Mouse (Mus musculus): ENCODE results near the gene Slc38a4.

Gene Slc38a4

DNA sequence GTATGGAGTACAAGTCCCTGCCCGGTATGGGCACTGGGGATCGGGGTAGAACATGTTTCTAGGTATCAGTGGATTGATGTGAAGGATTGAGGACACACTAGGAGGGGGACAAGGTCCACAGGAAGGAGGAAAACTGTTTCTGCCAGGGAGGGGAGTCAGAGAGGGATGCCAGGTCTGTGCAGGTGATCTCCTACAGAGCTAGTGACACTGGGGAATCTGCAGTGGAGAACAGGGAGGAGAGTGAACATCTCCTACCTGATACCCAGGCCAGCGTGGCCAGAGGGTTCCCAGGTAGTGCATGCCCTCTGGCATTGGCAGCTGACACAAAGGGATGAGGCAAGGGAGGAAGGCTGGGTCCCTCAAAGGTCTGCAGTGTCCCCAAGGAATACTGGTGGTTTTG is 89.4 kb downstream of the Slc38a4 start:
- DNase-seq (ENCODE audit: low spot score): no peak

GRCm38 (mm10) chr15:96963735-96964134 is 92.0 kb downstream of the Slc38a4 start:
- DNase-seq (ENCODE audit: low spot score): no peak

DNA sequence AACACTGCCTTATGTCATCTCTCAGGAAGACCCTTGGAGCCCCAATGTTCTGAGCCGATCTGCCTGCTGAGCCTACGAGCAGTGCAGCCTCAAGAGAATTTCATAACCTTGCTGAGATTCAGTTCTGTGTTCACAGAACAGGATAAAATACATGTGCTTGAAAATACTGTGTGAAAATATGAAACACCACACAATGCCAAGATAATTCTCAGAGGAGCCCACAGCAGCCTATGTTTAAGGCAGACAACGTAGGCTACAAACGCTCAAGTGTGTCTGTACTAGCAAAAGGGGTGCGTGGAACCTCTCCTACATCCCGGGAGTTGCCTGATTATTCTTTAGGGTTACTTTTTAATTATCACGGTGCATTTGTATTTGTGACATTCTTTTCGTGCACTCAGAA is 92.4 kb downstream of the Slc38a4 start:
- no peak for DNase-seq (ENCODE audit: low spot score)

DNA sequence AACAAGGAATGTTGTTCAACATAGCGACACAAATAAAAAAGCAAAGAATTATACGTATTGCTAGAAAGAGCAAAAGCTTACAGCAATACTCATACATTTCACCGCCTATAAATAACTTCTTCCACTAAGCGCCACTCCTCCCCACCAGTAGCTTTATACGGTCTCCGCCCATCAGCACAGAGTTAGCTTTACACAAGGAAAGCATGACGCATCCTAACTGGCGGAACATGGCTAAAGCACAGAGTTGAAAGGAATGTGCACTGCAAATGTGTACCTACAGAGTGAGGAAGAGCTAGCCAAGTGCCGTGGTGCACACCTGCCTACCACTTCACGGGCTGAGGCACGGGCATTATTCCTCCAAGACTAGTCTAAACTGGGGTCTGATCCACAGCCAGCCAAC is 95.4 kb downstream of the Slc38a4 start:
- DNase-seq (ENCODE audit: low spot score): no peak

GRCm38 (mm10) chr15:96959247-96959646 is 96.5 kb downstream of the Slc38a4 start:
- no peak for DNase-seq (ENCODE audit: low spot score)

DNA sequence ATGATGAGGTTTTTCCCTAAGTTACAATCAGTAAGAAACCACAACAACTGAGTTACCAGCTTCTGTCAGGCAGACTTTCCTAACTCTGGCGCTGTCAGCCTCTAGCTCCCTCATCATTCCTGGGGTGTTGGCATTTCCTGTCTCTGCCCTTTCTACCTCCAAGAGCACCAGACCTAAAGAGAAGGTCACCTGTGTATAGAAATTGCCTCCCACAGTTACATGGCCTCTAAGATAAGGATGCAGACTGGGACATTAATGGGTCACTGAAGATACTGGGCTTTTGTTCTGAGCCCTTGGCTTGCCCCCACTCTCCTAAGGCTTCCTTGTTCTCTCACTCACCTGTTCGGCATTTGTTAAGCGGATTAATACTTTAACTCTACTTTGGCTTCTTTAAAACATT is 99.1 kb downstream of the Slc38a4 start:
- no peak for DNase-seq (ENCODE audit: low spot score)

DNA sequence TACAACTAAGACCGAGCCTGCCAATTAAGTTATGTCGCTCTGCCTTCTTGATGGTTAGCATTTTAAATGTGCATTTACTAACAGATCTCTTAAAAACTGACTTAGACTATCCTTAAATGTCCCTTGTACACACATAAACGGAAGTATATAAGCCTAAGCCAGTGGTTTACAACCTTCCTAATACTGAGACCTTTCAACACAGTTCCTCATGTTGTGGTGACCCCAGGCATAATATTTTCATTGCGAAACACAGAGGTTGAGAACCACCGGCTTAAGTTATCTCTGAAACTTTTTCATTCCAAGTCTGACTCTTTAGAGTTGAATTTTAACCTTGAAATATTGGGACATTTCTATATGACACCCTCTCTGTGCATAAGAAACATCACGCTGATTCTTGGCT is 101.4 kb downstream of the Slc38a4 start:
- no peak for DNase-seq (ENCODE audit: low spot score)

DNA sequence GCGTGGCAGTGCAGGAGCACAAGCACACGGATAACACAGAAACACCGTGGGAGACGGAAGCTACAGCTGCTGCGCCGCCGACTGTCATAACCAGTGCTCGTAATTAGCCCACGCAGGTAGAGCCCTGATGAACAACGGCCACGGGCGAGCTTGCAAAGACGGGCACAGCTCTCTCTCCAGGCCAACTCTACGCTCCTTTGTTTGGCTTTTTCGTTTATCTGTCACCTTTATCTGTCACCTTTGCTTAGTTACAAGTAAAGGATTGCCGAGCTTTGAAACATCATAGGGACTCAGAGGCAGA is 101.9 kb downstream of the Slc38a4 start:
- DNase-seq (ENCODE audit: low spot score): no peak

DNA sequence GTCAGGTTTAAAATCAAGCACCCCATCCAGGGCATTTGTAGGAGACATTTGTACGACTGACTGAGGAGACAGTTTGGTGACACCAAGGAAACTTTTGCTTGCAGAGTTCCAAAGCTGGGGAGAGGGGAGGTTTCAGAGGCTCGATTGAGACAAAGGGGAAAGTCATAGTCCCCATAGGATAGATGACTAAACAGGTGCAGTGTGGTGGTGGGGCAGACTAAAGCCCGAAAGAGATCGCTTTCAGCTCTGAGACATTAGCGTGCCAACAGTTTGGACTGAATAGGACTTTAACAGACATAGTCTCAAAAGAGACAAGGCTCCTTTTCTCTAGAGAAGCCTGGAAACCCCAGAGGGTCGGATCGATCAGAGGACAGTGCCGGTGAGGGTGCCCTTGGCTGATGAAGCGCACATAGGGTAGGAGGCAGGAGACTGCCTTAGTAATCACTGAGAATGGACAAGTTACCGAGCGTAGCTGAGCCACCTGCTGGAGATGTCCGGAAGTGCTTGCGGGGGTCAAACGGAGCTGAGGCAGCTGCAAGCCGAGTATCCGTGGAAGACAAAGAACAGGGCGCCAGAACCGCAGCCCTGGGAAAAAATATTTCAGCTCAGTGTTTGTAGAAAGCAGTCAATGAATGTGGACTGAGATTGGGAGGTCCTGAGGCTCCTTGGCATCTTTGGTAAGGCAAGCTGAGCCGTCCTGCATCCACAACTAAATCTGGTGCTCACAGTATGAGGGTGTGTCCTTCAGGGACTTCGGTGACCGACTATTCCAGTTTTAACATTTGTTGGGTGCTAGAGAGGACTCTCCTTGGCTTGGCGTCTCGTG is 102.4 kb downstream of the Slc38a4 start:
- DNase-seq (ENCODE audit: low spot score): peak; percentile 38

DNA sequence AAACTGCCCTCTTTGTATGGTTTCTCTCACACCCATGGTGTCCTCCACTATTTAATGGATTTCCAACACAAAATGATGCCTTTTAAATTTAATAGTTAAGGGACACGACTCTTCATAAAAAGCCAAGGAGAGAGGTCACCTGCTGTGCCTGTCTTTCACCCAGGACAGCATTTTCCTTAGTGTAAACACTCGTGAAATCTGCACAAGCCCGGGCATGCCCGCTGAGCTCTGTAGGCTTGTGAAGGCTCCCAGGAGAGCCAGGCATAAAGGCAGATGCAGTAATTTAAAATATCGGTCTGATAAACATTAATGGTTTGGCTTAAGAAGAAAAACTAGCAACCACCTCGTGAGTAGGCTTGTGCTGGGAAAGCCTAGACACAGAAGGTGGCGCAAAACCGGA is 103.3 kb downstream of the Slc38a4 start:
- DNase-seq (ENCODE audit: low spot score): no peak

DNA sequence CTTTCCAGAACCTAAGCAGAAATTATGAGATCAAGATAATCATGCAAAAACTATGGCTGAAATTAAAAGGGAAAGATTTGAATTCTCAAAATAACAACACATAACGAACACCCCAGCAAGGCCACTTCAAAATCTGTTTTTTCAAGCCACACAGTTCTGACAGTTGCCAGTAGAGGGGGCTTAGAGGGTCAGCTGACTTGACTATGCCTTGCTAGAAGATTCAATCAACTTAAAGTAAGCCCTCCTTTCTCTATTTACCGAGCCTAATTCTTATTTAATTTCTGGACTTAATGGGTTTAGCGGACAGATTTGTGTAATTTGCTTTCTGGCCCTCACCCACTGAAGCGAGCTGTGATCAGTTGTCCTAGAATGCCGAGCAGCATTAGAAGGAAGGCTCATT is 104.0 kb downstream of the Slc38a4 start:
- no peak for DNase-seq (ENCODE audit: low spot score)

DNA sequence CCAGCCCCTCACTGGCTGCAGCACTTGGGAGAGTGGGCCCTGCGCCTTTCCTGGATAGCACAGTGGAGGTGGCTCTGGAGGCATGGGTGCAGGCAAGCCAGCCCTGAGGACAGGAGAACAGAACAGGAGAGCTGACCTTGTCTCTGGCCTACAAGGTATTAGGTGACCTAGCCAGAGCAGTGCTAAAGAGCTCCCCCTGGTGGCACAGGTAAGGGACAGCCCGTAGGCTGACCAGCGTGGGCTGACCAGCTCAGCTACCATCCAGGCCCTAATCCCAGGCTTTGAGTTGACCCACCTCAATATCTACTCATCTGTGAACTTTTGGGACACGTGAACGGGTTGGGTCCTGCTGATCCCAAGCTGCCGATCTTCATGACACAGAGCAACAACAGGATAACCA is 107.3 kb downstream of the Slc38a4 start:
- no peak for DNase-seq (ENCODE audit: low spot score)

All from left cerebral cortex, adult 11 months (tissue).